Mouse (Mus musculus): ENCODE measurements around the gene Erich6b. TPM values are rescaled to one million over a fixed set of nuclear protein-coding genes. Genes with fewer than 3 reads are reported as not detected.

The Erich6b gene
- polyA plus RNA-seq, 1 experiment from 2014 or later = 0.79 TPM

DNA sequence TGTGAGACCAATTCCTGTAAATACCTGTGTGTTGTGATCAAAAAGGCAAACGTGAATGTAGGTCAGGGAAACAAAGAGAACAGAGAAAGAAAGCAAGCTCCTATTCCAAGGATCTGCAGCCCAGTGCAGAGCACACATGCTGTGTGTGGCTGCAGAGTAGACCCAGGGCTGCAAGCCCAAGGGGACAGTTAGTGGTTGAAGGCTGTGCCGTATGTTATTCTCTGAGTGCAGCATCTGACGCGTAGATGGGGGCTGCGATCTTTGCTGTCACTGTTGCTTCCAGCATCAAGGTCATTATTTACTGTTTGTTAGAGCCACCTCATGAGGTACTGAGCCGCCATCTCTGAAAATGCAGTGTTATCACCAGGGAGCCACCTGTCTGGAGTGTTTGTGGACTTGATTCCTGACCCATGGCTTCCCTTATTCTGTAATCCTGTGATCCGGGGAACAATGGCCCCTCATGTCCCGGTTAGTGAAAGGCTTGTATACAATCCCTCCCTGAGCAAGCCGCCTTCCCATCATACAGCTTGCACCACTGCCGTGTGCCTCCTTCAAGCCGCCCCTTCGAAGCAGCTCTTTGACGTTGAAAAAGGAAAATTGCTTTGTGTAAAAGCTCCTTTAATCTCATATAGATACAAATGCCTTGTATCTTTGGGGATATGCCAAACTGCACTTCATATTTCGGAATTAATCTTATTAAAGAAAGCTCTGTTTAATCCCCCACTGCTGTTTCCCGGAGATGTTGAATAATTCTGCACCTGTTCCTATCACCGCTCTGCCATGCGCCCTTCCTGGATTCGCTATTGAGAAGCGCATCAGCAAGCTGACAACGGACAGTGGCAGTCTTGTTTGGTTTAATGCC lies 5.1 kb downstream of the Erich6b start:
- ATAC-seq (replicated peaks; ENCODE audit: low FRiP score) = no peak
- Histone ChIP-seq H3K9ac (no peak overlapping the region), H3K4me1 (peaks cover 9% of the 10 kb centered on the region; the same call in 1 of the 2 replicates), H3K36me3 (no peaks in the 10 kb centered on the region), H3K27me3 (no peaks in the 10 kb centered on the region), H3K4me2 (no peak overlapping the region), H3K27ac (no peak overlapping the region), H3K4me3 (replicated peaks) (no peak overlapping the region), H3K9me3 (replicated peaks) (no peaks in the 10 kb centered on the region)
- 70% methylated on average over 20 of the region's 20 CpGs for WGBS

DNA sequence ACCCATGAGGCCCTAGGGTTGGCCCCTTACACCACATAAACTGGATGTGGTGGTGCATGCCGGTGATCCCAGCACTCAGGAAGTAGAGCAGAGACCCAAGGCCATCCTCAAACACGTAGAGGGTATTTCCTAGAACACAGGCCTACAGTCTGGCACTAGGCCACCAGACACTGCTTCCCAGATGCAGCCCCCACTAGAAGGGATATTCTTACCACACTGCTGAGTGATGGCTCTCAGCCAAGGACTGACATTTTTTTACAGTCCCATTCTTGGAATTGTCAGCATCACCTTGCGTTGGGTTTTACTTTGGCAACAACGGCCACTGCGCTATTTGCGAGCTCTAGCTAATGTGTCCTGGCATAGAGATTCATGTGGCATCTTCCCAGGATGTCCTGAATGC lies 18.9 kb downstream of the Erich6b start:
- ATAC-seq (replicated peaks; ENCODE audit: low FRiP score) = no peak
- no peaks in the 10 kb centered on the region for H3K9me3 ChIP-seq (replicated peaks)
- WGBS = 88% methylated on average over 6 of the region's 6 CpGs

DNA sequence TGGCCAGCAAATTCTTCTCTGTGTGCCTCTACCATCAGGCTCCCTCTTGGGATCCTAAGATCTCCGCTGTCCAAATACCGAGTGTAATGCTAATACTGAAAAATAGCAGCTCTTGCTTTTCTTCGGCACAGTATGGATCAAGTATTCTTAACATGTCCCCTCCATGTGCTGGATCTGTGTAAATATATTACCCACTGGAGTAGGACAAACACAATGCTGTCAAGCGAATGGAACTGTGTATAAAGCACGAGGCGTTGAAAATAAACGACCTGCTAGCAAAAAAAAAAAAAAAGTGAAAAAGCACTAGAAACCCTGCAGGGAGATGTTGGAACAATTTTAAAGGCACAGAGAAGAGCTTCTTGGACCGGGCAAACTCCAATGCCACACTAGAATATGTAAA lies 19.5 kb downstream of the Erich6b start:
- Histone ChIP-seq H3K27ac (no peak overlapping the region), H3K9ac (no peak overlapping the region), H3K4me3 (replicated peaks) (no peak overlapping the region), H3K4me2 (no peak overlapping the region), H3K27me3 (no peaks in the 10 kb centered on the region), H3K4me1 (peaks cover 25% of the 10 kb centered on the region), H3K9me3 (replicated peaks) (no peaks in the 10 kb centered on the region), H3K36me3 (no peaks in the 10 kb centered on the region)
- 54% methylated on average over 8 of the region's 8 CpGs for WGBS
- no peak for ATAC-seq (replicated peaks; ENCODE audit: low FRiP score)

More for the DNA sequence above, 18.9 kb downstream of the Erich6b start:
- Histone ChIP-seq H3K9ac (no peak overlapping the region), H3K4me1 (peaks cover 21% of the 10 kb centered on the region), H3K27me3 (no peaks in the 10 kb centered on the region), H3K4me3 (replicated peaks) (no peak overlapping the region), H3K36me3 (no peaks in the 10 kb centered on the region), H3K4me2 (no peak overlapping the region), H3K27ac (no peak overlapping the region)

DNA sequence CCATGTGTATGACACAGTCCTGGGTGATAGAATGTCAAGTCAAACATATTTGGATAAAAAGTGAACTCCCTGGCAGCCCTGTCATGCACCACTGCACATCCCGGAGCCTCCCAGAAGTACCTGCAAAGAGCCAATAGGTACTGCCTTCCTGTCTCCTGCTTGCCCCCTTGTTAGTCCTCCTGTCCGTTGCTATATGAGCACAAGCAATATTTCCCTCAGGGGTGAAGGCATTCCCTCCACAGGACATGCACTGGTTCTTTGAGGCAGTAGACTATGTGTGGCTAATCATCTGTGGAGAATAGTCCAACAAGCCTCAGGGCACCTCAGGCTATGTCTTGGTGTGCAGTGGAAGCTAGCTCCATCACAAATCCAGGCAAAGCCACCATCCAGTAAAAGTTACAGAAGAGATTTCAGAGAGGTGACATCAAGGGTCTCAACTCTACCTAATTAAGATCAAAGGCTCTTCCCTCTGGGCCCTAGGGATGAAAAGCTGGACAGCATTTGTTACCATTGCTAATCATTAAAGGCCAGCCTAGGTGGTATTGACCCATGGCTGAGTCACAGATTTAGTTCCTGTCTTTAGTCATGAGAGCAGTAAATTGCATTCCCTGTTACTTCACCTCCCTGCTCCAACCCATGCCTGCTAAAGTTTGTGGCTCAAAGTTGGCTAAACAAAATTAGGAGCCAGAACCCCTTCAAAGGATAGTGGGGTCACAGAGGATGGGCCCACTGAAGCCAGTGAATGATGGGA lies 23.5 kb downstream of the Erich6b start:
- H3K4me2 ChIP-seq = no peak overlapping the region
- 54% methylated on average over 2 of the region's 2 CpGs for WGBS
- peak overlapping the region; percentile 48 for H3K27ac ChIP-seq
- peaks cover 17% of the 10 kb centered on the region for H3K4me1 ChIP-seq
- no peak overlapping the region for H3K9ac ChIP-seq
- ATAC-seq (replicated peaks; ENCODE audit: low FRiP score) = peak; percentile 68
- H3K36me3 ChIP-seq = no peaks in the 10 kb centered on the region
- no peak overlapping the region for H3K4me3 ChIP-seq (replicated peaks)
- H3K27me3 ChIP-seq = no peaks in the 10 kb centered on the region
- no peaks in the 10 kb centered on the region for H3K9me3 ChIP-seq (replicated peaks)

DNA sequence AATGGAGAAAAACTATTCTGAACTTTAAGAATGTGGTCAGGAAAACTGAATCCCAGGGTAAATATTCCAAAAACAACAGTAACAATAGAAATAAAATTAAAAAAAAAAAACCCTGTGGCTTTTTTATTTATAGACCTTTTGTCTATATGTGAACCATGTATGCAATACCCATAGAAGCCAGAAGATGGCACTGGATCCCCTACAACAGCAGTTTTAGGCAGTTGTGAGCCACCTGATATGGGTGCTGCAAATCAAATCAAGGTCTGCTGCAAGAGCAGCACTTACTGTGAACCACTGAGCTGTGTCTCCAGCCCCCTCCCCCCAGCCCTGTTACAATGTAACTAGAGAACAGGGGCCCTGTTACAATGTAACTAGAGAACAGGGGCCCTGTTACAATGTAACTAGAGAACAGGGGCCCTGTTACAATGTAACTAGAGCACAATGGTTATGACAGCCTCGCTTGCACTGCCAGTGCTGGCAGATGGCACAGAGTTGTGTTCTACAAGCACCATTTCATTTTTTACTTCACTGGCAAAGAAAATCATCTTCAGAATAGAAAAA lies 27.1 kb downstream of the Erich6b start:
- Histone ChIP-seq H3K4me2 (no peak overlapping the region), H3K27ac (peak overlapping the region; percentile 63), H3K4me1 (peaks cover 17% of the 10 kb centered on the region), H3K4me3 (replicated peaks) (no peak overlapping the region), H3K36me3 (no peaks in the 10 kb centered on the region), H3K27me3 (no peaks in the 10 kb centered on the region), H3K9me3 (replicated peaks) (no peaks in the 10 kb centered on the region), H3K9ac (no peak overlapping the region)
- 58% methylated on average over 1 of the region's 1 CpGs for WGBS
- peak; percentile 50; the same call in 1 of the 2 replicates for ATAC-seq (replicated peaks; ENCODE audit: low FRiP score)

DNA sequence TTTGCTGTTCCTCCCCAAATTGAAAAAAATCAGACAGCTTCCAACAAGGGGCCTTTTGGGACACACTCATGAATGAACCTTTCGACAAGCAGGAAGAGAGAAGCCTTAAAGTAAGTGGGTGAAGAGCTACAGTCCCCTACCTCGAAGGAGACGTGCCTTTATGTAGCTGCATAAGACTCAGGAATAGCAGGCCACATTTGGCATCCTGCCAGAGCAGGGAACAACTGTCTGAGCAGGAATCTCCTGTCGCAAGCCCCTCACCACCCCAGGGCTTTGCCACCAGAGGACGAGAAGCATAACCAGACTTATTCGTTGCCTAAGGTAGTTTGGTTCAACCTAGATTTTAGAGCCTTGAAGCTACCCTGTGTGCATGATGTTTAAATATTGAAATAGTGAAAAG lies 34.3 kb downstream of the Erich6b start:
- Histone ChIP-seq H3K4me2 (no peak overlapping the region), H3K9ac (no peak overlapping the region), H3K27me3 (no peaks in the 10 kb centered on the region), H3K9me3 (replicated peaks) (no peaks in the 10 kb centered on the region), H3K4me3 (replicated peaks) (no peak overlapping the region), H3K4me1 (0 out of 2 replicates have a peak, but pooled peaks cover 2% of the 10 kb centered on the region), H3K36me3 (no peaks in the 10 kb centered on the region), H3K27ac (no peak overlapping the region)
- WGBS = 56% methylated on average over 6 of the region's 6 CpGs
- ATAC-seq (replicated peaks; ENCODE audit: low FRiP score) = no peak

DNA sequence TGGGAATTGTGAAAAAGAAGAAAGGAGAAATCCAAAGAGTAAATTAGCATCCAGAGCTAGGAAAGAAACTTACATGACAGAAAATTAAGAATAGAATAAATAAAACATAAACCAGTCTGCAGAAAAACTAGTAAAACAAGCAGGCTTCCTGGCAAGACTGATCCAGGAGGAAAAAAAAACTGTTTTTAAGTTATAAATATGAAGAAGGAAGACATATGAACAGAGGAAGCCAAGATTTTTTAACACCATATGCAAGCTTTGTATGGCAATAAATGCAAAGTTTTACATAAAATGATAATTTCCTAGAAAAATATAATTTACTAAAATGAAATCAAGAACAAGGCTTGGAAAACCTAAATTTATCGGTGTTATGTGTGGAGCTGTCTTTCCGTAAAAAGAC lies 48.4 kb downstream of the Erich6b start:
- H3K4me1 ChIP-seq = no peaks in the 10 kb centered on the region
- no peak for ATAC-seq (replicated peaks; ENCODE audit: low FRiP score)
- 79% methylated on average over 2 of the region's 2 CpGs for WGBS
- H3K27ac ChIP-seq = no peak overlapping the region
- H3K9me3 ChIP-seq (replicated peaks) = no peaks in the 10 kb centered on the region
- H3K36me3 ChIP-seq = no peaks in the 10 kb centered on the region
- H3K9ac ChIP-seq = no peak overlapping the region
- no peaks in the 10 kb centered on the region for H3K27me3 ChIP-seq
- no peak overlapping the region for H3K4me2 ChIP-seq
- no peak overlapping the region for H3K4me3 ChIP-seq (replicated peaks)

DNA sequence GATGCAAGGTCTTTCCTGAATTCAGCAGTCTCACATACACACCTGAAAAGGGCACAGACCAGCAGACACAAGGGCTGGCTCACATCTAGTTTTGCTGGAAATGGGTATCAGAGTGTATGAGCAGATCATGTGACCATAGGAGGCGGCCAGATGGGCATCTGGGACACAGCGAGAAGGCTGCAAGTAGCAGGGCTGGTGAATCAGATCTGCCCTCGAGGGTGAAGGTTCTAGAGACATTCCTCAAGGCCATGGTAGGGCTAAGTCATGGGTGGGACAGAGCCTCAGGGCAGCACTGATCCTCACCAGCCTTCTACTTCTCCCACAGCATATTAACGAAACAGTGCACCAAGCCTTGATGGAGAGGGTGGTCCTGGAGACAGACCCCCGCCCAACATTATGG lies 54.0 kb downstream of the Erich6b start:
- peaks cover 2% of the 10 kb centered on the region for H3K36me3 ChIP-seq
- 91% methylated on average over 5 of the region's 5 CpGs for WGBS
- H3K4me3 ChIP-seq (replicated peaks) = no peak overlapping the region
- no peak overlapping the region for H3K27ac ChIP-seq
- no peak for ATAC-seq (replicated peaks; ENCODE audit: low FRiP score)
- no peaks in the 10 kb centered on the region for H3K4me1 ChIP-seq
- no peak overlapping the region for H3K9ac ChIP-seq
- no peaks in the 10 kb centered on the region for H3K27me3 ChIP-seq
- no peak overlapping the region for H3K4me2 ChIP-seq
- no peaks in the 10 kb centered on the region for H3K9me3 ChIP-seq (replicated peaks)

DNA sequence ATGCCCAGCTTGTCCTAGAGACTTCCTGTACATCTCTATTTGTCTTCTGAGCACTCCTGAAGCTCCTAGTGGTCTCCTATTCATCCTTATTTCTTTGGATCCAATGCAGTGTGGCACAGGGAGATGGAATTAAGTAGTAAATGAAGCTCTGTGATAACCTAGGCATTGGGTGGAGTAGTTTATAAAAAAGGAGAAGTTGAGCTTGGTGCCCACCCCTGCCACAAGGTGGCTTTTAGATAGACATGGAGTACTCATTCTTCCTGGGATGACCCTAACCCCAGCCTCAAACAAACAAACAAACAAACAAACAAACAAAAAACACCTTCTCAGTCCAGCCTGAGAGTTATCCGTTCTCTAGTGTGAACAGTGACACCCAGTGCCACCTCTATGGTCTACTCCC lies 55.9 kb downstream of the Erich6b start:
- 62% methylated on average over 1 of the region's 1 CpGs for WGBS
- no peak for ATAC-seq (replicated peaks; ENCODE audit: low FRiP score)
- H3K36me3 ChIP-seq = peaks cover 17% of the 10 kb centered on the region

DNA sequence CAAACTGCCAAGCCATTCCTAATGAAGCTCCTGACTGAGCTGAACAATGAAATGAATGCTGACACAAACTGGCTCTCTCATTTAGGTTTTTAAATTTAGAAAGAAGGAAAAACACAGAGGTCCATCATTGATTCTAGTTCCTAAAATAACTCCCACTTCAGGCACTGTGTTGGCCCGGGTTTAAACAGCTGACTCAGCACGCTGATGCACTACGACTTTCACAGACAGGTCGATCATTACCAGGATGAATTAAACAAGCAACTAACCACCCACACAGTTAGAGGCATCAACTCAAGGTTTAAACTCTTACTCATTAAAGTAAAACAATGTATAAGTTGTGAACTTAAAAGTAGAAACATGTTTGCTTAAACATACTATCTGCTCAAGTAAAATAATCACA lies 64.6 kb downstream of the Erich6b start:
- peak; percentile 73 for ATAC-seq (replicated peaks; ENCODE audit: low FRiP score)
- no peak overlapping the region for H3K4me3 ChIP-seq (replicated peaks)
- no peak overlapping the region for H3K4me2 ChIP-seq
- H3K27me3 ChIP-seq = no peaks in the 10 kb centered on the region
- peaks cover 22% of the 10 kb centered on the region for H3K4me1 ChIP-seq
- no peaks in the 10 kb centered on the region for H3K9me3 ChIP-seq (replicated peaks)
- no peak overlapping the region for H3K9ac ChIP-seq
- H3K27ac ChIP-seq = peak overlapping the region; percentile 67
- peaks cover 84% of the 10 kb centered on the region for H3K36me3 ChIP-seq
- 49% methylated on average over 4 of the region's 4 CpGs for WGBS

More for the DNA sequence above, 55.9 kb downstream of the Erich6b start:
- Histone ChIP-seq H3K9ac (no peak overlapping the region), H3K4me2 (no peak overlapping the region), H3K27ac (no peak overlapping the region), H3K4me1 (no peaks in the 10 kb centered on the region), H3K4me3 (replicated peaks) (no peak overlapping the region), H3K9me3 (replicated peaks) (no peaks in the 10 kb centered on the region), H3K27me3 (no peaks in the 10 kb centered on the region)

DNA sequence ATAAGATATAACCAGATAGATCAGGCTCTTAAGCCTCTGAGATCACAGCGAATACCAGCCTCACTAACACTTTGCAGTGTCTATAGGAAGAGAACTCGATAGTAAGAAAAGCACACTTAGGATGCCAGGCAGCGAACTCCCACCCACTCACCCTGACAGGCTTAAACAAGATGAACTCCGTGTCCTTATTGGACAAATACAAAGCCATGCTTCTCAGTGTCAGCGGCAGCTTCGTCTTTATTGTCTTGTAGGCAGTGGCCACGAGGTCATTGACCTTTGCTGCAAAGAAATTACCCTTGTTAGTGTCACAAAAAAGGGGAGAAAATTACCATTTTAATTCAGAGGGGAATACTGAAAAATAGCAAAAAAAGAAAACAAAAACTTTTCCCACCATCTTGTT lies 65.7 kb downstream of the Erich6b start:
- Histone ChIP-seq H3K4me3 (replicated peaks) (no peak overlapping the region), H3K4me1 (peaks cover 22% of the 10 kb centered on the region), H3K9me3 (replicated peaks) (no peaks in the 10 kb centered on the region), H3K27me3 (no peaks in the 10 kb centered on the region), H3K27ac (peak overlapping the region; percentile 59), H3K9ac (no peak overlapping the region), H3K36me3 (peaks cover 88% of the 10 kb centered on the region), H3K4me2 (no peak overlapping the region)
- ATAC-seq (replicated peaks; ENCODE audit: low FRiP score) = no peak
- 37% methylated on average over 7 of the region's 7 CpGs for WGBS

DNA sequence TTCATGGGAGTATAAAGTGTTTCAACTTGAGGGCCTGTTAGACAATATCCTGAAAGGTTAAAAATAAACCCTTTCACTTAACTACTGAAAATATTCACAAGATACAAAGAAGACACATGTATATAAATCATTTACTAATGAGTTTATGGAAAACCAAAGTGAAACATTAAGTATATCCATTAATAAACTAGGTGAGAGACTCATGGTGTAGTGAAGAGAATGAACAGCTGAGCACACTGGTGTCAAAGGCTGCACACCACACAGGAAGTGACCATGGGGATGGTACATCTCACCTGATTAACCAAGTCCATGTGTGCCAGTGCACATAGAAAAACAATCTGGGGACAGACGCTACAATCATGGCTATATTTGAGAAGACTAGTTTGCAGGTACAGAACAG lies 66.9 kb downstream of the Erich6b start:
- peak; percentile 56; the same call in 1 of the 2 replicates for ATAC-seq (replicated peaks; ENCODE audit: low FRiP score)
- whole genome bisulfite sequencing = 80% methylated on average over 1 of the region's 1 CpGs
- H3K36me3 ChIP-seq = peaks cover 87% of the 10 kb centered on the region

More for the DNA sequence above, 66.9 kb downstream of the Erich6b start:
- Histone ChIP-seq H3K27me3 (no peaks in the 10 kb centered on the region), H3K4me1 (peaks cover 22% of the 10 kb centered on the region), H3K4me3 (replicated peaks) (no peak overlapping the region), H3K27ac (peak overlapping the region; percentile 45), H3K4me2 (no peak overlapping the region), H3K9ac (no peak overlapping the region), H3K9me3 (replicated peaks) (no peaks in the 10 kb centered on the region)

All from kidney, embryonic 15.5 days (tissue).